Mouse (Mus musculus) common myeloid progenitor, adult 5-6 weeks (primary cell): ENCODE data around the gene 1190005I06Rik. TPM values are rescaled to one million over a fixed set of nuclear protein-coding genes. Genes with fewer than 3 reads are reported as not detected.

Experiments used
- ATAC-seq: replicated peaks from 2 replicates; pipeline ENCODE4 v1.8.0; 2016; ENCODE audit warnings: low read depth, mild to moderate bottlenecking, moderate TSS enrichment, inconsistent platforms; ENCODE audit not compliant: poor library complexity, severe bottlenecking
- total RNA-seq: library from RNA; stranded (forward); fragments of 200-1000, 187-1606 nt; gene quantifications from 2 replicates; pipeline ENCODE4 v1.2.3, GENCODE M21; 2017

Gene 1190005I06Rik
- total RNA-seq, 1 experiment from 2014 or later, result 1.2 TPM

GRCm38 (mm10) chr8:120561539-120562435 lies 85.6 kb downstream of the 1190005I06Rik start:
- ATAC-seq, result no peak

- ATAC-seq, result no peak
Measured at GRCm38 (mm10) chr8:120560535-120560934, 86.9 kb downstream of the 1190005I06Rik start.

GRCm38 (mm10) chr8:120559654-120560053 lies 87.8 kb downstream of the 1190005I06Rik start:
- no peak for ATAC-seq

Other genes with a start within 250 kb of the 1190005I06Rik start
- 22.9 and 48.0 TPM in 2 replicates for gene Gins2, start 58.3 kb downstream of the 1190005I06Rik start, total RNA-seq
- not detected in 2 replicates for gene Gm27021, start 20.4 kb upstream of the 1190005I06Rik start, total RNA-seq
- 392 and 496 TPM in 2 replicates for gene Cox4i1, start 20.6 kb upstream of the 1190005I06Rik start, total RNA-seq
- 44.9 and 59.9 TPM in 2 replicates for gene Emc8, start 20.9 kb upstream of the 1190005I06Rik start, total RNA-seq
- gene Irf8, start 88.7 kb upstream of the 1190005I06Rik start, total RNA-seq, result 97.9 and 117 TPM in 2 replicates